Comparison of ENCODE assay signal across 8 mouse cellular contexts in genomic region chr1:168356970-168357441, GRCm38 (mm10).
DNase-seq lines count a peak whose midpoint lies in the region; ATAC-seq lines count a peak whose summit lies in the region.

No protein-coding gene starts in this region.

- 26% methylated on average over 14 of the region's 14 CpGs for WGBS in lung, embryonic 16.5 days
- under 1% methylated on average over 14 of the region's 14 CpGs for WGBS in hindbrain, embryonic 14.5 days

- peaks cover 44% of the 10 kb centered on the region for H3K4me1 ChIP-seq in lung, embryonic 16.5 days (replicated peaks; ENCODE audit: control insufficient read depth, insufficient read depth, low read length)
- H3K4me1 ChIP-seq in hindbrain, embryonic 14.5 days (replicated peaks; ENCODE audit: control insufficient read depth, insufficient read depth, low read length) = peaks cover 59% of the 10 kb centered on the region

- DNase-seq in lung, postnatal 4 days = no peak
- peak; percentile 59 for DNase-seq in hindbrain, embryonic 14.5 days (ENCODE audit: low spot score)
- DNase-seq in liver = peak; percentile 36
- peak; percentile 66 for DNase-seq in retina, embryonic 14.5 days (ENCODE audit: low spot score)
- no peak for DNase-seq in gastrocnemius, postnatal 10 days
- DNase-seq in urinary bladder, postnatal 14 days (ENCODE audit: low spot score) = no peak
- DNase-seq in spleen, postnatal 4 days (ENCODE audit: low spot score in 2 of 2) = no peak

- no peak overlapping the region for H3K9ac ChIP-seq in lung, embryonic 16.5 days (ENCODE audit: low read length)
- H3K9ac ChIP-seq in hindbrain, embryonic 14.5 days = peak overlapping the region; percentile 32

- peaks cover 4% of the 10 kb centered on the region; the same call in 1 of the 2 replicates for H3K36me3 ChIP-seq in lung, embryonic 16.5 days (ENCODE audit: control insufficient read depth, insufficient read depth, low read length)
- H3K36me3 ChIP-seq in hindbrain, embryonic 14.5 days (replicated peaks; ENCODE audit: control insufficient read depth, insufficient read depth) = no peaks in the 10 kb centered on the region

- no peaks in the 10 kb centered on the region for H3K9me3 ChIP-seq in lung, embryonic 16.5 days (ENCODE audit: control insufficient read depth, low read length)
- no peaks in the 10 kb centered on the region for H3K9me3 ChIP-seq in hindbrain, embryonic 14.5 days (ENCODE audit: control insufficient read depth, low read length)

- H3K27me3 ChIP-seq in lung, embryonic 16.5 days (ENCODE audit: control insufficient read depth, insufficient read depth, low read depth, low read length) = no peaks in the 10 kb centered on the region
- no peaks in the 10 kb centered on the region for H3K27me3 ChIP-seq in hindbrain, embryonic 14.5 days (ENCODE audit: control insufficient read depth, insufficient read depth, low read length)

- H3K4me2 ChIP-seq in lung, embryonic 16.5 days (ENCODE audit: low read depth, low read length) = peak overlapping the region; percentile 32
- peak overlapping the region; percentile 55 for H3K4me2 ChIP-seq in hindbrain, embryonic 14.5 days (replicated peaks)

- no peak overlapping the region for H3K4me3 ChIP-seq in lung, embryonic 16.5 days (ENCODE audit: low read length)
- peak overlapping the region; percentile 17 for H3K4me3 ChIP-seq in hindbrain, embryonic 14.5 days (replicated peaks; ENCODE audit: low read length)

- ATAC-seq in lung, embryonic 16.5 days (ENCODE audit: low read depth) = 0 out of 2 replicates have a peak, but pooled peaks have one; percentile 18
- 0 out of 2 replicates have a peak, but pooled peaks have one; percentile 47 for ATAC-seq in hindbrain, embryonic 14.5 days (ENCODE audit: low FRiP score)

- no peak overlapping the region for H3K27ac ChIP-seq in lung, embryonic 16.5 days (ENCODE audit: low read length)
- peak overlapping the region; percentile 81 for H3K27ac ChIP-seq in hindbrain, embryonic 14.5 days

Comparison
In these comparisons a context has a peak if more than half of its experiments do, and no peak if none do; other contexts are left out.
1. DNase-seq: peak in hindbrain, embryonic 14.5 days (single experiment), liver (single experiment) and retina, embryonic 14.5 days (single experiment); none in lung, postnatal 4 days (0 of 2), gastrocnemius, postnatal 10 days (single experiment), urinary bladder, postnatal 14 days (single experiment) and spleen, postnatal 4 days (0 of 2).